In the genomic region with DNA sequence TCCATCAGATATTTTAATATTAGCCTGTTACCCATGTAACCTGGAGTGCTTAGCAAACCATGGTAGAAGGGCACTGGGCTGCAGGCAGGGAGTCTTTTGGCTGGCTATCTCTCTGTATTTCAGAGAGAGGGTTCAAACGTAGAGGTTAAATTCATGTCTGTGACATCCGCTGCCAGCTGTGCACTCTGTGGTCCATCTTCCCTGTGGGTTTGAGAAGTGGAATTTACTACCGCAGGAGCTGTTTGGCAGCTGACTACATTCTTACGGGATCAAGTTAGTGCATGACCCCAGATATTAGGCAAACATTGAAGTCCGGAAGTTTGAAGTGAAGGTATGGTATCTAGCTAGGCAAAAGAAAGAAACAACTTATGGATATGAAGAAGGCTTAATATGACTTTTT, we compare ENCODE assay signal across 21 mouse cellular contexts.
DNase-seq lines count a peak whose midpoint lies in the region; ATAC-seq lines count a peak whose summit lies in the region.
"Had no signal": no experiment of that assay in that cellular context is flagged by ENCODE, and none has a peak within 500 bp of the region (broad histone marks: within the 10 kb centered on the region; RNA-seq: fewer than 3 reads in every experiment).

No protein-coding gene starts in this region.

- H3K4me2 ChIP-seq in limb, embryonic 12.5 days = no peak overlapping the region
- H3K4me2 ChIP-seq: embryonic facial prominence, embryonic 13.5 days; heart, embryonic 15.5 days; hindbrain, embryonic 13.5 days; intestine, embryonic 15.5 days had no signal

- no peaks in the 10 kb centered on the region for H3K9me3 ChIP-seq in heart, embryonic 10.5 days
- 0 out of 2 replicates have a peak, but pooled peaks cover 3% of the 10 kb centered on the region for H3K9me3 ChIP-seq in limb, embryonic 12.5 days
- H3K9me3 ChIP-seq in limb, embryonic 10.5 days (replicated peaks) = no peaks in the 10 kb centered on the region
- H3K9me3 ChIP-seq: embryonic facial prominence, embryonic 13.5 days; heart, embryonic 15.5 days; hindbrain, embryonic 13.5 days; intestine, embryonic 15.5 days had no signal

- ATAC-seq in limb, embryonic 12.5 days (ENCODE audit: insufficient number of reproducible peaks, insufficient read depth, low FRiP score, low TSS enrichment, low read depth) = no peak
- ATAC-seq in cerebellum, adult (ENCODE audit: insufficient number of reproducible peaks, low FRiP score, low TSS enrichment) = no peak
- ATAC-seq in megakaryocyte progenitor cell, adult 5-6 weeks (replicated peaks; ENCODE audit: poor library complexity) = no peak
- ATAC-seq: CD4-positive, CD25-positive, alpha-beta regulatory T cell, adult 4 months; forebrain, embryonic 14.5 days; intestine, embryonic 15.5 days had no signal

- H3K9ac ChIP-seq in limb, embryonic 12.5 days (replicated peaks) = no peak overlapping the region
- H3K9ac ChIP-seq: embryonic facial prominence, embryonic 13.5 days; heart, embryonic 15.5 days; hindbrain, embryonic 13.5 days; intestine, embryonic 15.5 days had no signal

- intact Hi-C loops in heart, postnatal 36 days (cut with DNase I) = no loop called here

- no peaks in the 10 kb centered on the region for H3K27me3 ChIP-seq in heart, embryonic 10.5 days (ENCODE audit: insufficient read depth, poor library complexity, severe bottlenecking)
- H3K27me3 ChIP-seq in limb, embryonic 12.5 days = no peaks in the 10 kb centered on the region
- H3K27me3 ChIP-seq in limb, embryonic 10.5 days (ENCODE audit: low read depth, poor library complexity, severe bottlenecking) = no peaks in the 10 kb centered on the region
- H3K27me3 ChIP-seq: embryonic facial prominence, embryonic 13.5 days; heart, embryonic 15.5 days; hindbrain, embryonic 13.5 days; intestine, embryonic 15.5 days had no signal

- H3K4me3 ChIP-seq in heart, embryonic 10.5 days = no peak overlapping the region
- H3K4me3 ChIP-seq in limb, embryonic 12.5 days (replicated peaks) = no peak overlapping the region
- no peak overlapping the region for H3K4me3 ChIP-seq in limb, embryonic 10.5 days
- H3K4me3 ChIP-seq: embryonic facial prominence, embryonic 13.5 days; heart, adult 2 months; heart, embryonic 15.5 days; hindbrain, embryonic 13.5 days; intestine, embryonic 15.5 days had no signal

- H3K36me3 ChIP-seq in heart, embryonic 10.5 days = peaks cover 29% of the 10 kb centered on the region
- no peaks in the 10 kb centered on the region for H3K36me3 ChIP-seq in limb, embryonic 12.5 days
- H3K36me3 ChIP-seq in limb, embryonic 10.5 days = no peaks in the 10 kb centered on the region
- H3K36me3 ChIP-seq: embryonic facial prominence, embryonic 13.5 days; G1E; intestine, embryonic 15.5 days had no signal

- no peak for DNase-seq in heart, embryonic 10.5 days (ENCODE audit: low spot score)
- no peak for DNase-seq in heart, postnatal 36 days
- no peak for DNase-seq in limb, embryonic 10.5 days (ENCODE audit: low spot score)
- peak; percentile 8 for DNase-seq in forelimb bud, embryonic 11.5 days (ENCODE audit: low read depth, low spot score)
- DNase-seq: adrenal gland, postnatal 10 days; cerebellum, adult 11-12 months; cerebellum, adult 9-10 months; cerebellum, postnatal 25 days; gastrocnemius, postnatal 14 days; heart, adult 2 months; kidney, adult 18-20 months had no signal

- H3K27ac ChIP-seq in heart, embryonic 10.5 days = 0 out of 2 replicates have a peak overlapping the region, but pooled peaks have one; percentile 13
- H3K27ac ChIP-seq in limb, embryonic 12.5 days = 0 out of 2 replicates have a peak overlapping the region, but pooled peaks have one; percentile 23
- no peak overlapping the region for H3K27ac ChIP-seq in limb, embryonic 10.5 days
- H3K27ac ChIP-seq: embryonic facial prominence, embryonic 13.5 days; heart, adult 2 months; heart, embryonic 15.5 days; hindbrain, embryonic 13.5 days; intestine, embryonic 15.5 days had no signal

- peaks cover 10% of the 10 kb centered on the region for H3K4me1 ChIP-seq in heart, embryonic 10.5 days
- peaks cover 3% of the 10 kb centered on the region; the same call in 1 of the 2 replicates for H3K4me1 ChIP-seq in limb, embryonic 12.5 days (replicated peaks)
- no peaks in the 10 kb centered on the region for H3K4me1 ChIP-seq in limb, embryonic 10.5 days
- H3K4me1 ChIP-seq: hindbrain, embryonic 13.5 days; intestine, embryonic 15.5 days had no signal

- 65% methylated on average over 5 of the region's 5 CpGs for WGBS in heart, embryonic 10.5 days
- WGBS in limb, embryonic 12.5 days = 68% methylated on average over 5 of the region's 5 CpGs
- 75% methylated on average over 5 of the region's 5 CpGs for WGBS in limb, embryonic 10.5 days
